In genomic region chr19:12010916-12011559, GRCm38 (mm10) we compare ENCODE assay signal across 8 mouse cellular contexts. TPM values are rescaled to one million over a fixed set of nuclear protein-coding genes. Genes with fewer than 3 reads are reported as not detected.
A peak's percentile ranks its signal among the peaks of the same experiment; 100 is the strongest.
DNase-seq lines count a peak whose midpoint lies in the region; ATAC-seq and TF ChIP-seq lines count a peak whose summit lies in the region.

No protein-coding gene starts in this region.

- H3K27ac ChIP-seq in hindbrain, postnatal 0 days: peak overlapping the region; percentile 94
- H3K27ac ChIP-seq in left cerebral cortex, adult 2 months: peak overlapping the region; percentile 89
- peak overlapping the region; percentile 92 for H3K27ac ChIP-seq in macrophage

- peak overlapping the region; percentile 72 for H3K9ac ChIP-seq in hindbrain, postnatal 0 days (replicated peaks; ENCODE audit: low read length)

- ATAC-seq in common myeloid progenitor, adult 5-6 weeks (replicated peaks; ENCODE audit: low read depth, poor library complexity, severe bottlenecking): peak; percentile 22
- ATAC-seq in hindbrain, postnatal 0 days: peak; percentile 55

- no peaks in the 10 kb centered on the region for H3K27me3 ChIP-seq in hindbrain, postnatal 0 days (ENCODE audit: insufficient read depth, low read length)

- DNase-seq in ZHBTc4 (ENCODE audit: low read depth, low spot score): peak; percentile 95
- peak; percentile 79 for DNase-seq in gastrocnemius, adult 18-20 months (ENCODE audit: low spot score)
- peak; percentile 96 for DNase-seq in hindbrain, postnatal 0 days (ENCODE audit: low spot score)
- peak; percentile 79 to 84 for DNase-seq in left cerebral cortex, adult 2 months (ENCODE audit: extremely low spot score in 1 of 2, low spot score in 2 of 2)
- DNase-seq in retina, postnatal 7 days (ENCODE audit: low read depth, low spot score): peak; percentile 77
- DNase-seq in yolk sac, embryonic 10.5 days (ENCODE audit: low spot score): peak; percentile 84

- no peak for TF ChIP-seq CTCF in hindbrain, postnatal 0 days (IDR thresholded peaks at IDR 0.05; ENCODE audit: low read depth)
- no peak for TF ChIP-seq CTCF in left cerebral cortex, adult 2 months (IDR thresholded peaks at IDR 0.05)

- no peaks in the 10 kb centered on the region for H3K79me2 ChIP-seq in macrophage (ENCODE audit: inconsistent target)

- intact Hi-C loops in left cerebral cortex, adult 2 months (cut with DNase I): loop anchor here (2.0 to 10.0 kb wide), 8 partner anchors 91 to 784 kb away; partner anchors contain the start of genes Olfr1427, Patl1 and Stx3

- H3K4me2 ChIP-seq in hindbrain, postnatal 0 days (ENCODE audit: low read depth, low read length): peak overlapping the region; percentile 76

- no peaks in the 10 kb centered on the region for H3K9me3 ChIP-seq in hindbrain, postnatal 0 days (ENCODE audit: low read length)

- no peaks in the 10 kb centered on the region for H3K36me3 ChIP-seq in hindbrain, postnatal 0 days (ENCODE audit: insufficient read depth, low read length)
- H3K36me3 ChIP-seq in macrophage (ENCODE audit: inconsistent target): no peaks in the 10 kb centered on the region

- H3K4me1 ChIP-seq in hindbrain, postnatal 0 days (ENCODE audit: insufficient read depth, low read length): 0 out of 2 replicates have a peak, but pooled peaks cover 7% of the 10 kb centered on the region

- peak overlapping the region; percentile 61 for H3K4me3 ChIP-seq in hindbrain, postnatal 0 days (ENCODE audit: low read length)
- H3K4me3 ChIP-seq in left cerebral cortex, adult 2 months: peak overlapping the region; percentile 71
- H3K4me3 ChIP-seq in macrophage (ENCODE audit: inconsistent target): peak overlapping the region; percentile 46

- under 1% methylated on average over 26 of the region's 26 CpGs for WGBS in hindbrain, postnatal 0 days
- 1% methylated on average over 26 of the region's 26 CpGs for WGBS in macrophage (ENCODE audit: missing documents)

RNA-seq across cellular contexts. Expression of gene Olfr1423, which starts 30.1 kb away (rescaled TPM):
- not detected in 2 replicates for total RNA-seq in common myeloid progenitor, adult 5-6 weeks (2017)
- not detected for total RNA-seq in gastrocnemius, adult 18-20 months (2021)
- not detected in 2 replicates for total RNA-seq in hindbrain, postnatal 0 days (2014; rRNA removed)
- polyA plus RNA-seq in hindbrain, postnatal 0 days (2015; fragmentation: Nextera tagmentation; extraction: Ambion mirVana): not detected in 2 replicates
- not detected for total RNA-seq in left cerebral cortex, adult 2 months (2021)
- total RNA-seq in macrophage (2018; cell fraction: chromatin; rRNA removed): not detected
- not detected for total RNA-seq in macrophage (2018; cell fraction: cytosol; rRNA removed)
- total RNA-seq in macrophage (2018; cell fraction: nucleus; rRNA removed): not detected
- not detected in 3 replicates for polyA plus RNA-seq in macrophage (2018)

RNA-seq across cellular contexts. Expression of gene Osbp, which starts 45.3 kb away (rescaled TPM):
- 31.4 and 47.0 TPM in 2 replicates for total RNA-seq in common myeloid progenitor, adult 5-6 weeks (2017)
- total RNA-seq in gastrocnemius, adult 18-20 months (2021): 10 to 100 TPM; 53.4 to 56.3 TPM
- 25.5 and 28.0 TPM in 2 replicates for total RNA-seq in hindbrain, postnatal 0 days (2014; rRNA removed)
- 2.5 and 2.6 TPM in 2 replicates for polyA plus RNA-seq in hindbrain, postnatal 0 days (2015; fragmentation: Nextera tagmentation; extraction: Ambion mirVana)
- total RNA-seq in left cerebral cortex, adult 2 months (2021): 10 to 100 TPM; 55.6 to 57.0 TPM
- 10 to 100 TPM; 11.5 to 33.6 (median 23.9) TPM for total RNA-seq in macrophage (2018; cell fraction: chromatin; rRNA removed)
- total RNA-seq in macrophage (2018; cell fraction: cytosol; rRNA removed): 10 to 100 TPM; 24.6 to 46.9 (median 36.0) TPM
- total RNA-seq in macrophage (2018; cell fraction: nucleus; rRNA removed): 10 to 100 TPM; 16.3 to 53.2 (median 36.8) TPM
- polyA plus RNA-seq in macrophage (2018): 27.8 to 35.2 TPM (median 29.0 TPM) in 3 replicates

RNA-seq across cellular contexts. Expression of gene Olfr1424, which starts 51.4 kb away (rescaled TPM):
- not detected in 2 replicates for total RNA-seq in common myeloid progenitor, adult 5-6 weeks (2017)
- total RNA-seq in gastrocnemius, adult 18-20 months (2021): not detected
- not detected in 2 replicates for total RNA-seq in hindbrain, postnatal 0 days (2014; rRNA removed)
- polyA plus RNA-seq in hindbrain, postnatal 0 days (2015; fragmentation: Nextera tagmentation; extraction: Ambion mirVana): not detected in 2 replicates
- not detected for total RNA-seq in left cerebral cortex, adult 2 months (2021)
- total RNA-seq in macrophage (2018; cell fraction: chromatin; rRNA removed): not detected
- total RNA-seq in macrophage (2018; cell fraction: cytosol; rRNA removed): not detected
- total RNA-seq in macrophage (2018; cell fraction: nucleus; rRNA removed): not detected
- polyA plus RNA-seq in macrophage (2018): not detected in 3 replicates

Comparison
In these comparisons a context has a peak if more than half of its experiments do, and no peak if none do; other contexts are left out.
1. Peak in every context shown above with its lines: DNase-seq, ATAC-seq, H3K4me3 ChIP-seq and H3K27ac ChIP-seq.